Mouse (Mus musculus) adrenal gland, adult (tissue): ENCODE measurements at regions not wholly inside any gene's neighbourhood (a gene's known extent, or its start where the extent isn't known, plus 50 kb on each side); places are given as distances from the start of the nearest gene placed in this dataset.

Experiments used
- DNase-seq, 2 experiments: peaks; one replicate each; pipeline ENCODE4 v3.0.0; 2022 to 2023; ENCODE audit warnings: low spot score in 1 of 2; ENCODE audit not compliant: inconsistent age in 2 of 2

DNA sequence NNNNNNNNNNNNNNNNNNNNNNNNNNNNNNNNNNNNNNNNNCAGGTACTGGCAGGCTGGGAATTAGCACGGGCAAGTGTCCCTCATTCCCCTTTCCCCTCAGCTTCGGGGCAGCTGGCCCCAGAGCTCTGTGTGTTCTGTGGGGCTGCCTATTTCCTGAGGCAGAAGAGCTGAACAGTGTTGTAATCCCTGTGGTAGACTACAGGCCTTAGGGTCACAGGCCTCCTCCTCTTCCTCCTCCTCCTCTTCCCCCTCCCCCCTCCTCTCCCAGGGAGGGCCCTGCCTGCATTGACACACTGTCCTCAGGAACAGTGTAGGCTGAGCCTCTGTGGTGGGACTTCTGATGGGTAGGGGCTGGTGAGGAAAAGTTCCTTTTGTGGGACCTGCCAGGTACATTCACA is 247.7 kb downstream of the Uaca start:
- DNase-seq, result no peak

GRCm38 (mm10) chr9:61044983-61045382 is 250.6 kb downstream of the Uaca start:
- DNase-seq, result no peak

GRCm38 (mm10) chr9:61046517-61046916 is 252.2 kb downstream of the Uaca start:
- DNase-seq, result peak; percentile 74 to 91

GRCm38 (mm10) chr9:61047289-61047688 is 252.9 kb downstream of the Uaca start:
- no peak for DNase-seq

DNA sequence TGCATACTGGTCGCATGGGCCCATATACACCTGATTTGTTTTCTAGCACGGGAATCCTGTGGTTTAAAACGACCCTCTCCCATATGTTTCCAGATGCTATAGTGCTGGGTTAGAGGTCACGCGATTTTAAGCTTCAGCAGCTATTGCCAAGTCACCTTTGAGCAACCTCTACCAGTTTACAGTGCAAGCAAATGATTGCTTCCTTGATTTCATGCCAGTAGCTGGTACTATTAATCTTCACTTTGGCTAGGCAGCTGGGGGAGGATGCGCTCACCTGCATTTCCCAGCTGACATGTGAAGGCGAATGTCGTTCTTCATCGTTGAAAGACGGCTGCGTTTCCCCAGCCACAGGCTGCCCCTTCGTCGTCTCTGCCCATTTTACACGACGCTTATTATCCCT is 254.2 kb downstream of the Uaca start:
- no peak for DNase-seq

- DNase-seq, result no peak
These were observed 258.3 kb downstream of the Uaca start for GRCm38 (mm10) chr9:61052621-61053020.

DNA sequence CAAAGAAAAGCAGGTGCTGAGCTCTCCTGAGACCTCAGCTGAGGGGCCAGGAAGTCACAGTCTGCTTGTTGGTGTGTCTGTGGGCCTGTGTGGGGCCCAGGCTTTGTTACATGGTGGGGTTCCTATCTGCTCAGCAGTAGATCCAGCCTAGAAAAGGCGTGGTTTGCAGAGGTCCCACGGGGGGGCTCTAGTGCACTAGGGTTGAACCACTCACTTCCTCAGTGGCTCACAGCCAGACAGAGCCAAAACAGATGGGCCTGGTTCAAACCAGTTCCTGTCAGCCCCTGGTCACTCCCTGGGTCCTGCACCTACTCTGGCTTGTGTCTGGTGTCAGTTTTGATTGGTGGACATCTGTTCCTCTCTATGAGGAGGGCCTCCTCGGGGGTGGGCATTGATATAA is 260.1 kb downstream of the Uaca start:
- peak; percentile 56 to 67 for DNase-seq

DNA sequence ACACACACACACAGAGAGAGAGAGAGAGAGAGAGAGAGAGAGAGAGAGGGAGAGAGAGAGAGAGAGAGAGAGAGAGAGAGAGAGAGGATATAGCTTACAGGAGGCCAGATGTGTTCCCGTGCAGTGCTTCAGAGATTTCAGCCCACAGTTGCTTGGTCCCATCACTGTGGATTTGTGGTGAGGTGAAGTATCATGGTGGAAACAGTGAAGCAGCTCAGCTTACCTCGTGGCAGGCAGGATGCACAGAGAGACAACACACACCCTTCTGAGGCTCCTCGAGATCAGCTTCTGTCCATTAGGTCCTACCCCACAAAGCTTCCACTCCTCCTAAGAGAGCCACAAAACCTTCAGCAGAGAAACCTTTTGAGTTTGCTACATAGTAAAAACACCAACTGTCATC is 261.1 kb downstream of the Uaca start:
- DNase-seq, result no peak

DNA sequence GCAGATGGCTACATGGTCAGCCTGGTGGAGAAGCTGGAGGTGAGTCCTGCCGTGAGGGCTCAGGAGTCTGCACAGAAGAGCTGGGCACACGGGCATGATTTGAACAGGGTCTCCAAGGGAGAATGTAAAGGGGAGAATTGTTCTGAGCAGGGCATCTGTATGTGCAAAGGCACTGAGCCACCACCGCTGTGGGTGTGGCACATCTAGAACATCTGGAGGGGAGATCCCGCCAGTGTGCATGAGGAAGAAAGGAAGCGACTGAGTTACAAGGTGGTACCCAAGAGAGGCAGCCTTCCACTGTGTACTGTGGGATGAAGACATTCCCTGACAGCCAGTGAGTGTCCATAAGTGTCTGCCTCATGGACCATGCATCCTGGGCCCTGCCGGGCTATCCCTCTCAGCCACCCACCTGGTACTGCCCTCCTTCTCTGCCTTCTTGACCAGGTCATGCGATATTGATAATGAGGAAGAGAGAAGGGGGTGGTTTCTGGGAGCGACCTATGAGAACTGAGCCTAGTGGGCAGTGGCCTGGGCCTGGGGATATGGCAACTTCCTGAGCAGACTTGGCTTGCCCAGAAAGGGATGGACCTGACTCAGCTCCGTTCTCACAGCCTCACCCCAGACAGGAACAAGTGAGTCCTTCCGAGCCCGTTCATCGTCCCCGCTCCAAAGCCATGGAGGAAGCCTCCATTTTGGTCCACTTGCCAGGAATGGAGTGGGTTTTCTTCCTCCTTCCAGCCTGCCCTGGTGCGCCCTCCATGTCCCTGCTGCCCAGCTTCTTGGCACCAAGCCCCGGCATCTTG is 261.8 kb downstream of the Uaca start:
- no peak for DNase-seq

DNA sequence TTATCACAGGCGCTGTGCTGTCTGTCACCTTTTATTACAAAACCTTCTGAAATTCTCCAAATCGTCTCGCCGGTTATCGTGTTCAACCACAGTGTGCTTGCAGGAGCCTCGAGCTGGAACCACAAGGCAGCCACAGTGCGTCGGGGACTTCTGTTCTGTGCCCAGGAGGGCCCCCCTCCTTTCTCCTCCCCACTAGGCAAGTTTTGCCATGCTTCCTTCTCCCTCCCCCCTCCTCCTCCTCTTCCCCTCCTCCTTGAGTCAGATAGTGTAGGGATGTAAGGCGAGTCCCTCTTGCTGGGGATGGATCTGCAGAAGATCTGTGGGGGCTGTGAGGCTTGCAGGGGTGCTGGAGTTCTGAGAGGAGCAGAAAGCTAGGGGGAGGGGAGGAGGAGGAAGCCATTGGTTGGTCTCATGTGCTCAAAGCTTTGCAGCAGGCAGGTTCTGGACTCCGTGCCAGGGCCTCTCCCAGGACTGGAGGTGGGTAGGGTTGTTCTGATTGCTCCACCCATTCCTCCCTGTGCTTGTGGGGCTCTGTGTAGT is 262.5 kb downstream of the Uaca start:
- DNase-seq, result no peak

DNA sequence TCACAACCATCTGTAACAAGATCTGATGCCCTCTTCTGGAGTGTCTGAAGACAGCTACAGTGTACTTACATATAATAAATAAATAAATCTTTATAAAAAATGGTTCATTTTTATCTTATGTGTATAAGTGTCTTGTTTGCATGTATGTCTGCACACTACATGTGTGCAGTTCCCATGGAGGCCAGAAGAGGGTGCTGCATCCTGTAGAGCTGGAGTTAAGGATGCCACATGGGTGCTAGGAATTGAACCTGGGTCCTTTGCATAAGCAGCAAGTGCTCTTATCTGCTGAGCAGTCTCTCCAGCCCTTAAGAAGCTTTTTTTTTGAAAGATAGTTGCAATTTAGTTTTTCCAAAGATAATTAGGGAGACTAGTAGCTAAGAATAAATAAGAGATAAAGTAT is 264.9 kb downstream of the Uaca start:
- no peak for DNase-seq

- DNase-seq, result no peak
These were observed 266.6 kb downstream of the Uaca start for GRCm38 (mm10) chr9:61060958-61061357.

GRCm38 (mm10) chr9:61064714-61065305 is 270.5 kb downstream of the Uaca start:
- DNase-seq, result no peak

GRCm38 (mm10) chr9:61069553-61070314 is 275.4 kb downstream of the Uaca start:
- no peak for DNase-seq

DNA sequence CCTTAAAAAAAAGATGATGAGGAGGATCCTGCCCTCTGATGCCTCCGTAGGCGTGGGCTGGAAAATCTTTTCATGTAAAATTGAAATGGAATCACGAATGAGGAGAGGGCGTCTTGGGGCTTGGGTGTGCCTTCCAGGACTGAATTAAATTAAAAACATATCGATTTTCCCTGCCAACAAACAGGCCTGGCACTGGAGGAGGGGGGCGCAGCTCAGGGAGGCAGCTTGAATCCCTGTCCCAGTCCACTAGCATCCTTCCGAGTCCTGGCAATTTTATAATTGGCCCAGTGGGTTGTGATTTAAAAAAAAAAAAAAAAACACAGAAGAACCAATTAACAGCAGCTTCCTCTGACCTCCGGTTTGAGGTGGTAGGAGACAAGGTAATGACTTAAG is 276.0 kb downstream of the Uaca start:
- no peak for DNase-seq

GRCm38 (mm10) chr9:61070861-61071260 is 276.5 kb downstream of the Uaca start:
- DNase-seq, result no peak

- DNase-seq, result no peak
These were observed 279.1 kb downstream of the Uaca start for GRCm38 (mm10) chr9:61073482-61073881.

DNA sequence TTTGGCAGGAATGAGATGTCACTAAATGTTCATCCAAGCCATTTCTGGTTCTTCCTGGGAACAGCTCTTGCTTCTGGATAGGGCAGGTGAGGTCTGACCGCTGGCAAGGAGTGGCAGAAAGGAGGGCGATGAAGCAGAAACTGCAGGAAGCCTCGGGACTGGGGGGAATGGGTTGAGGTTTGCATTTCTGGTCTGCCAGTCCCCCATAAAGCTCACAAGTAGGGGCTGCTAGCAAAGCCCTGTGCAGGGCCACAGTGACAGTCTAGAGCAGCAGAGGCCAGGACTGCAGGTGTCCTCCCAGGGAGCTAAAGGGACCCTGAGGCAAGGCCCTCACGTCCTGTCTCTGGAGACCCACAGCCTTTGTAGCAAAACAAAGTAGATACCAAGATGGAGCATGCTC is 280.7 kb downstream of the Uaca start:
- DNase-seq, result no peak

- DNase-seq, result no peak
These were observed 282.8 kb downstream of the Uaca start for GRCm38 (mm10) chr9:61077181-61077580.

- DNase-seq, result no peak
These were observed 283.5 kb downstream of the Uaca start for GRCm38 (mm10) chr9:61077807-61078206.

GRCm38 (mm10) chr9:61081474-61082021 is 287.2 kb downstream of the Uaca start:
- no peak for DNase-seq
